Mouse (Mus musculus) small intestine, adult 2 months (tissue): ENCODE measurements at regions not wholly inside any gene's neighbourhood (a gene's known extent, or its start where the extent isn't known, plus 50 kb on each side); places are given as distances from the start of the nearest gene placed in this dataset.

ENCODE experiments used
- CTCF ChIP-seq: fragments of 200-500 bp; IDR thresholded peaks from 2 replicates; pipeline ENCODE4 v1.5.1; 2012; ENCODE audit warnings: low read depth, mild to moderate bottlenecking, control low read depth, inconsistent platforms, low read length, moderate library complexity, mixed read lengths; ENCODE audit not compliant: insufficient replicate concordance, insufficient read length; ENCODE audit errors: extremely low read depth
- POLR2A ChIP-seq: fragments of 200-500 bp; IDR thresholded peaks from 2 replicates; pipeline ENCODE4 v1.6.1; 2012; ENCODE audit warnings: low read depth, mild to moderate bottlenecking, control low read depth, inconsistent platforms, low read length, moderate library complexity

GRCm38 (mm10) chr13:110915161-110915560 lies 339.7 kb upstream of the Actbl2 start:
- TF ChIP-seq CTCF (no peak), POLR2A (no peak)
